Mouse (Mus musculus) A20 (cell line): ENCODE results near the gene Cmya5.

Experiments
- DNase-seq: peaks from one replicate; pipeline ENCODE4 v3.0.0-alpha.2; 2011; ENCODE audit warnings: low read depth, low spot score

Cmya5 gene

GRCm38 (mm10) chr13:93144336-93145167 is at the start of gene Cmya5:
TSS of gene Cmya5 (minus strand) at chr13:93144724.
- DNase-seq, result no peak

- no peak for DNase-seq
These were observed 48.1 kb upstream of the Cmya5 start for GRCm38 (mm10) chr13:93192646-93193026.

- peak; percentile 97 for DNase-seq
These were observed 47.5 kb upstream of the Cmya5 start, which contains the start of gene Tent2 for GRCm38 (mm10) chr13:93191831-93192645. TSS of gene Tent2 (minus strand) at chr13:93192385.

GRCm38 (mm10) chr13:93189416-93189815 is 44.9 kb upstream of the Cmya5 start:
- peak; percentile 47 for DNase-seq

GRCm38 (mm10) chr13:93188738-93189137 is 44.2 kb upstream of the Cmya5 start:
- DNase-seq, result peak; percentile 32

GRCm38 (mm10) chr13:93187792-93188191 is 43.3 kb upstream of the Cmya5 start:
- peak; percentile 77 for DNase-seq

- peak; percentile 75 for DNase-seq
These were observed 35.8 kb upstream of the Cmya5 start for GRCm38 (mm10) chr13:93180351-93180750.

GRCm38 (mm10) chr13:93179522-93179921 is 35.0 kb upstream of the Cmya5 start:
- no peak for DNase-seq

- no peak for DNase-seq
These were observed 33.0 kb upstream of the Cmya5 start for GRCm38 (mm10) chr13:93177571-93177970.

- DNase-seq, result no peak
These were observed 18.8 kb upstream of the Cmya5 start for GRCm38 (mm10) chr13:93163303-93163702.

- no peak for DNase-seq
These were observed 17.9 kb upstream of the Cmya5 start for GRCm38 (mm10) chr13:93162456-93162855.

- no peak for DNase-seq
These were observed 13.7 kb upstream of the Cmya5 start for GRCm38 (mm10) chr13:93158261-93158660.

- no peak for DNase-seq
These were observed 8.8 kb upstream of the Cmya5 start for GRCm38 (mm10) chr13:93153280-93153679.

GRCm38 (mm10) chr13:93143819-93144283 is 673 bp downstream of the Cmya5 start:
- DNase-seq, result no peak

- no peak for DNase-seq
These were observed 3.3 kb downstream of the Cmya5 start for GRCm38 (mm10) chr13:93141184-93141583.

- DNase-seq, result no peak
These were observed 6.5 kb downstream of the Cmya5 start for GRCm38 (mm10) chr13:93138059-93138458.

- DNase-seq, result no peak
These were observed 7.4 kb downstream of the Cmya5 start for GRCm38 (mm10) chr13:93137098-93137497.

- no peak for DNase-seq
These were observed 8.3 kb downstream of the Cmya5 start for GRCm38 (mm10) chr13:93136251-93136650.

- DNase-seq, result no peak
These were observed 9.0 kb downstream of the Cmya5 start for GRCm38 (mm10) chr13:93135501-93135900.

GRCm38 (mm10) chr13:93130674-93131073 is 13.8 kb downstream of the Cmya5 start:
- no peak for DNase-seq

GRCm38 (mm10) chr13:93128961-93129360 is 15.6 kb downstream of the Cmya5 start:
- DNase-seq, result no peak

GRCm38 (mm10) chr13:93128111-93128860 is 16.2 kb downstream of the Cmya5 start:
- no peak for DNase-seq
